Mouse (Mus musculus): ENCODE measurements at regions not wholly inside any gene's neighbourhood (a gene's known extent, or its start where the extent isn't known, plus 50 kb on each side); places are given as distances from the start of the nearest gene placed in this dataset.
"Not testable (repeated sequence)": the region's sequence is repeated elsewhere in the genome, so short reads cannot be mapped to it uniquely, and the experiment has no call there.

GRCm38 (mm10) chr12:27977548-27978256 is 574.5 kb downstream of the Dcdc2c start:
- in situ Hi-C loops (cut with MboI, MseI): no loop called here

- in situ Hi-C loops (cut with MboI, MseI): no loop called here
These were observed 589.3 kb downstream of the Dcdc2c start for GRCm38 (mm10) chr12:27962908-27963307.

GRCm38 (mm10) chr12:27960064-27960463 is 592.1 kb downstream of the Dcdc2c start:
- in situ Hi-C loops (cut with MboI, MseI): no loop called here

GRCm38 (mm10) chr12:27947646-27948045 is 604.6 kb downstream of the Dcdc2c start:
- in situ Hi-C loops (cut with MboI, MseI): no loop called here

- in situ Hi-C loops (cut with MboI, MseI): no loop called here
These were observed 604.6 kb upstream of the Sox11 start for GRCm38 (mm10) chr12:27946866-27947459.

DNA sequence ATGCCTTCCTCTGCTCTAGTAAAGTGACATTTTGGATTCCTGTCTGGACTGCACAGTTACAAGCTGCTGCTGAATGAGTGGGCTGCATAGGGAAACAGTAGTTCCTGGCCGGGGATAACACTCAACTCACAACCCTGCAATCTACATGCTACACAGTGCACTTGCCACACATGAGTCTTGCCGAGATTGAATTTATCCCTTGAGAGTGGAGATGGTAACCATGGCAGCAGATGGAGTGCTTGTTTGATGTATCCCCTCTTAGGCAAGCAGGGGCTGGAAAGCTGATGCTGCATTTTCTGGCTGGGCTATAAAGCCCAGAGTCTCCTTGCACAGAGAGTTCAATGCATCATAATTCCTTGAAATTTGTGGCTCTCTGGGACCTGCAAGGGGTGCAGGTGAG is 603.0 kb upstream of the Sox11 start:
- in situ Hi-C loops (cut with MboI, MseI): no loop called here

GRCm38 (mm10) chr12:27941053-27941452 is 598.7 kb upstream of the Sox11 start:
- in situ Hi-C loops (cut with MboI, MseI): no loop called here

DNA sequence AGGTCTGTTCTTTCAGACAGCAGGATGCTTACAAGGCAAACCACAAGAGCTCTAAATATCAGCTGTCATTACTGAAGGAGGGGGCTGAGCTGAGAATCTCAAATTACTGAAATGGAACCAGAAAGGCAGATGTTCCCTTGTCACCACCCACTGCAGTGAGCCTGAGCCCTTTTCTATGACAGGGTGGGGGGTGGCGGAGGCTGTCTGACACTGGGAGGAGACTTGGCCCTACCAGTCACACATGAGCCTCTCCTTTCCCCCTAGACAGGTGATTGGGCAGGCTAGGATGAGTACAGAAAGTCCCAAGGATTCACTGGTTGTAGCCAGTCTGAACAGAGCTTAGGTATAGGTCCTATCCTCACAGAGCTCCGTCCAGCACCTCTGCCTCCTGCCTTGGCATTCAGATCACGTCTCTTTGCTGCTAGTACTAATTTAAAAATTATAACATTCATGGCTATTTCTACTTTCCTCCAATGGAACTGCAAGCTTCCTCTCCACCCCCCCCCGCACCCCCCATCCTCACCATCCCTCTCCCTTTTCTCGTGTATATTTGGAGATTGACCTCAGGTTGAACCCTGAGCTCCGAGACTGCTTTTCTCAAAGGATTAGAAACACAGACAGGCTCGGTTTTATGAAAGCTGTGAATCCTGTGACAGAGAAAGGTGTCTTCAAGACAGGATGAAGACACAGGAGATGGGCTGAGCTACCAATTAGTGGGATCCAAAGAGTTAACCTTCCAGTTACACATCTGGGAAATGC is 590.2 kb upstream of the Sox11 start:
- in situ Hi-C loops (cut with MboI, MseI): no loop called here

DNA sequence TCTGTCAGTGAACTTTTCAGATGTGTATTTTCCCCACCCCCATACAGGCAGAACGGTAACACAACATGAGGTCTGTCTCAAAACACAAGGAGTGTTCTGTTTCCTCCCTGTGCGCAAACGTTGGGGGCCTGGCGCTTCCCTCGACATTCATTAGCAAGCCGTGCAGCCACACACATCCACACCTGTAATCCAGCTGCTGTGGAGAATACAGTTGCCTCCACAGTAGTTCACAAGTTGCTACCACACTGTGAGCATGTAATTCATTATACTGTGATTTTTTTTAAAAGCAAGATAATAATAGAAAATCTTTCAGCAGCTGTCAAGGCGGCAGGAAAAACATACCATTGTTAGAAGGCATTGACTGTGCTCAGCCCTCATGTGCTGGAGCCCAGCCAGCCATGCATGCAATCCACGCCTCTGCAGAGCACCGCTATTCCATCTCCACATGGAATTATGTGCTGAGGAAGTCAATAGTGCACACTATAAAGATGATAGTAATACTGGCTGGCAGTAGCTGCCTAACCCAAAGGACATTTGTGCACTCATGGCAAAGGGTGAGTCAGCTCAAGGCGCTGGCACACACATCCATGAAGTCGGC is 586.1 kb upstream of the Sox11 start:
- in situ Hi-C loops (cut with MboI, MseI): no loop called here

DNA sequence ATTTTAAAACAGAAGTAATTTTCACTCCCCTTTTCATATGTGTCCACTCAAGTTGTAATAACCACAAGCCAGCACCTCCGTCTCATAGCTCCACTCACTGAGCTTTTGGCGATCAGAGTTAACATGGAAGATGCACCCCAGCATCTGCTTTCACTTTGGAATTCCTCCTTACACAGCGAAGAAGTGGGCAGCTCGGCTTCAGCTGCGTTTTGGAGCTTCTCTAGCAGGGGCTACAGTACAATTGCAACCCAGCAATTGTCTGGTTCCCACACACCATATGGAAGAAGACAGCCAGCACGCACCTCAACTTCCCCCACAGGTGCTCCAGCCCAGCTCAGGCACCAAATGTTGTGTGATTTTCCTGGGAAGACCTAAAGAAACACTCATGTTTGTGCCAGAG is 584.4 kb upstream of the Sox11 start:
- in situ Hi-C loops (cut with MboI, MseI): no loop called here

DNA sequence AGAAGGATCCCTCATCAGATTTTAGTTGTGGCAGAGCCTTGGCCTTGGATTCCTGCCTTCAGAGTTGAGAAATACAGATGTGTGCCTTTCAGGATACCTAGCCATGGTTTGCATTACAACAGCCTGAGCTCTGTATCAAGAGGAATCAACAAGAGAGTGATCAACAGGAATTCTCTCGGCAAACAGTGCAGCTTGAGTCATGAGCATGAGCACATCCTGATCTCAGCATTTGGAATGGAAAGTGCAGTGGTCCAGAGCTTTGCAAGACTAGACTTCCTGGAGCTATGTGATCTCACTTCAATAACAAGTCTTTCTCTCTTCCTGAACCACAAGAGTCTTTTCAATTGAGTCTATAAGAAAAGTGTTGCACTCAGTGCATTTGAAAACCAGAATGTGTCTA is 578.2 kb upstream of the Sox11 start:
- in situ Hi-C loops (cut with MboI, MseI): no loop called here

DNA sequence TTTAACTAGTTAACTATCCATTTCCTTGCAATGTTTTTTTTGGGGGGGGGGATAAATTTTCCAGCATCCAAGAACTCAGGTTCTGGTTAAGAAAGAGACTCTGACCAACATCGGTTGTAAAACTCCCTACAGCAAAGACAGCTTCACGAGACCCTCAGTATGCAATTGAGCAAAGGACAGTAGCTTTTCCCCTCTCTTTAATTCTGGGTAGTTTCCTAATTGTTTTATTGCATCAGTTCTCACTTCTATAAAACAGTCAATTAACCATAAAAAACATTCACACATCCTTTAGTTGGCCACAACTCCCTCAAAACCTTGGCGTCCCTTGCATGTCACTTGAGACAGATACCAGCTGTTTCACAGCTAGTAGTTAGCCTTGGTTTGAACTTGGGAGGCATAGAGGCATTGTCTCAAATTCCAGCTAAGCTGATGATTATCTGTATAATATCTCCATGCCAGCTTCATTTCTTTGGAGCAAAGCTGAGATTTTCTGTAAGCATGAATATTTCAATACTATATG is 574.1 kb upstream of the Sox11 start:
- in situ Hi-C loops (cut with MboI, MseI): no loop called here

DNA sequence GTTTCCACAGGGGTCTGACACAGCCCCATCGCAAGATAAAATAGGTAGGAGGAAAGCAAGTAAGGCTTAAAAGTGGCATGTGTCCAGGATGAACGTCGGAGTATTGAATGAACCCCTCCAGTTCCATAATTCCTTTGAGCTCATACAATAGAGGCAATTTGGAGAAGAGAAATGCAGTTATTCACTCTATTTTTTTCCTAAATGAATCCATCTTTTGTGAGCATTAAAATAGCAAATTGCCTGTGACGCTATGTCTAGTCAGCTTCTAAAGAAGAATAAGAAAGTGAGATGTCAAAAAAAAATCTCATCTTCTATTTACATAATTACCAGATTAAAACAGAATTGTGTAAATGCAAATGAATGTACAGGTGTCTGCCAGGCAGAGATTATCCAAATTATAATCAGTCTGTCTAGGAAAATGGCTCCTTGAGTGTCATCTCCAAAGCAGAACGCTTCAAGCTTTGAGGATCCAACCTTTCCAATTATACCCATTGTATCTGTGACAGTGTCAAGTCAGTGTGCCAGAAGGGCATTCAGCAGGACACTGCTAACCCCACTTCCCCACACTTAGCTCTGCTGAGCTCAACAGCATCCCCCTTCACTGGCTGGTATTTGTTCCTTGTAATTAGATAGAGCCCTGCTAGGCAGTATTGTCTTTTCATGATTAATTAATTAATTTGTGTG is 567.2 kb upstream of the Sox11 start:
- in situ Hi-C loops (cut with MboI, MseI): no loop called here

DNA sequence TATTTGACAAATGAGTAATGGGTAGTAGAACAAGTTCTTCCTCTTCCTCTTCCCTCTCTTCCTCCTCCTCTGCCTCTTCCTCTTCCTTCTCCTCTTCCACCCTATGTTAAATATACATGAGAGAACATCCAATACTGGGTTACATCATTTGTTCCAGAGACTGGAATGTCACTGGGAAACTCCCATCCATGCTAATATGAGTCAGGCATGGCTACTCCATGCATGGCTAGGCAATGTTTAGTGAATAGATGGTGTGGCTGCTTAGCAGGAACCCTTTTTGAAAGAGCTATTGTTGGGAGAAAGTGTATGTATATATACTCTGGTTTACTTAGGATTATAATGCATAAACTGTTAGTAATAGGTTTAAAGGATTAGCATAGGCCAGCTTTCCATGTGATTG is 554.3 kb upstream of the Sox11 start:
- in situ Hi-C loops (cut with MboI, MseI): not testable (repeated sequence)

- in situ Hi-C loops (cut with MboI, MseI): no loop called here
These were observed 539.3 kb upstream of the Sox11 start for GRCm38 (mm10) chr12:27881720-27882119.

DNA sequence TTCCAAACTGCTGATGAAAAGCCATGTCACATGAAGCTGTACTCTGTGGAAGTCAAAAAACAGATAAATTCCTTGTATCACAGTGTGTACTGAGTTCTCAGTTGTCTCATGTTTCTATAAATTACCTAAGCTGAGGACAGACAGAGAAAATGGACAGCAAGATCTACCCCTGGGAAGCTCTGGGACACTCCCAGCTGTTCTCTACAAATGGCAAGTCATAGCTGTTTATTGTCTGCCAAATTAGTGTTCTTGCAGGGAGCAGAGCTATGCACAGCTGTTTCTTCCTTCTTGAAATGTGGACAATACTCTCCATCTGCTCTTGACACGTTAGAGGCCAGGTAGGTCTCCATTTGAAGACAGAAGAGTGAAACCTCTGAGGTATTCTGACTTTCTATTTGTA is 524.0 kb upstream of the Sox11 start:
- in situ Hi-C loops (cut with MboI, MseI): no loop called here

DNA sequence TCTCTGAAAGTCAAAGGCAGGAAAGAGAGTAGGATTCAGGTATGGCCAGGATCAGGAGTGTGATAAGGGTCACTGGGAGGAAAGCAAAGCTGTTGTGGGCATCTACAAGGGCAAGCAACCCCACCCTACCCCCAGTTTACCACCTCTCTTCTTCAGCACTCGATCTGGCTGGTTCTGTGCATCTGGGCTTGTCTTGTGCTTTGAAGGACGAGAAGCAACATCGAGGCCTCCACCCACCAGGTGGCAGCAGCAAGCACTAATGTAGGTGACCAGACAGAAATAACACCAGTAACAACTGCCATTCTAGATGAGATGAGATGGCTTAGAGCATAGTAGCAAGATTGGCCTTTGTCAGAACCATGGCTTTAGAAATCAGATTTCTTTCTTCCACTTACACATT is 507.2 kb upstream of the Sox11 start:
- in situ Hi-C loops (cut with MboI, MseI): no loop called here

DNA sequence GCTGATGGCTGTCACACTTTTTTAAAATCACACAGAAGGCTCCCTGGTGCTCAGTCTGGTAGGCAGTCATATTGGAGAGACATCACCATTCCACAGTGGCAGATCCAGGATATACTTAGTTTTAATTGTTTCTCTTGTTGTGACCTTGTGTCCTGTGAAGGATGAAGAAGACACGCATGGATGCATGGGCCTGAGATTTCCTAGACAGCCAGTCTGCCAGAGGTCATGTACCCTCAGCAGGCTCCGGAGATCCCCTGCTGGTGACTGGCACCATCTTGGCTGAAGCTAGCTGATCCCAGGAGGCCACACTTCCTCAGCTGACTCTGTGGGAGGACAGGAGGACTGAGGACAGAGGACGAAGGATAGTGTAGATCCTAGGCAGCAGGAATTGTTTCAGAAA is 506.7 kb upstream of the Sox11 start:
- in situ Hi-C loops (cut with MboI, MseI): no loop called here

DNA sequence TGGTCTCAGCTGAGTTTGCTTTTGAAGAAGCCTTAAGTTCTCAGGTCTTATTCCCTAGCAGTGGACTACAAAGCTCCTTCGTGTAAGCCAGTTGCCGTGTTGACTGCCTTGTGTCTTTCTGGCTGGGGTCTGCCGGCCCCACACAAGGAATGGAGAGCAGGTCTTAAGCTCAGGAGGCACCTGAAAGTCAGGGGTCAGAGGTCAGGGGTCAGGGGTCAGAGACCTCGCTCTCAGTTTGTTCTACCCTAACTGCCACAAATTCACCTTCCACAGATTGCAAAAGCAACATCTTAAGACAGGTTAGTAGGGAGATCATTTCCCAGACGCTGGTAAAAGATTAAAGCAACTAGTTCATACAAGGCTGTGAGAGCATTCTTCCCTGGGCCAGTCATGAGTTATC is 505.8 kb upstream of the Sox11 start:
- in situ Hi-C loops (cut with MboI, MseI): no loop called here

- in situ Hi-C loops (cut with MboI, MseI): no loop called here
These were observed 505.0 kb upstream of the Sox11 start for GRCm38 (mm10) chr12:27847397-27847796.

- in situ Hi-C loops (cut with MboI, MseI): no loop called here
These were observed 502.6 kb upstream of the Sox11 start for GRCm38 (mm10) chr12:27844958-27845357.

GRCm38 (mm10) chr12:27838955-27839354 is 496.6 kb upstream of the Sox11 start:
- in situ Hi-C loops (cut with MboI, MseI): no loop called here
